Mouse (Mus musculus) CH12.LX (cell line): ENCODE measurements around the gene Gm20517.

Experiments
- CTCF ChIP-seq, 2 experiments: IDR thresholded peaks in 1 of 2; conservative IDR thresholded peaks in 1 of 2; 2 replicates each; pipeline ENCODE4 v1.5.1; 2011 to 2012; ENCODE audit warnings: low read depth in 2 of 2, low read length in 2 of 2, improper control_type of control experiment in 1 of 2, inconsistent platforms in 1 of 2, mild to moderate bottlenecking in 1 of 2, moderate library complexity in 1 of 2
- E2F4 ChIP-seq: IDR thresholded peaks from 2 replicates; pipeline ENCODE4 v1.6.1; 2011; ENCODE audit warnings: low read depth, low read length, improper control_type of control experiment; ENCODE audit not compliant: insufficient replicate concordance
- ELF1 ChIP-seq: IDR thresholded peaks from 2 replicates; pipeline ENCODE4 v1.6.1; 2014; ENCODE audit warnings: low read depth, mild to moderate bottlenecking, inconsistent platforms, low read length, improper control_type of control experiment
- EP300 ChIP-seq: IDR thresholded peaks from 2 replicates; pipeline ENCODE4 v1.6.1; 2011; ENCODE audit warnings: low read length, improper control_type of control experiment
- JUND ChIP-seq: conservative IDR thresholded peaks from 2 replicates; pipeline ENCODE4 v1.6.1; 2011; ENCODE audit warnings: low read depth, low read length, improper control_type of control experiment
- MAFK ChIP-seq: IDR thresholded peaks from 2 replicates; pipeline ENCODE4 v1.6.1; 2011; ENCODE audit warnings: low read length, improper control_type of control experiment; ENCODE audit not compliant: insufficient replicate concordance
- MAX ChIP-seq: IDR thresholded peaks from 2 replicates; pipeline ENCODE4 v1.6.1; 2011; ENCODE audit warnings: low read length, improper control_type of control experiment
- MXI1 ChIP-seq: IDR thresholded peaks from 2 replicates; pipeline ENCODE4 v1.6.1; 2011; ENCODE audit warnings: mild to moderate bottlenecking, low read depth, low read length, improper control_type of control experiment
- POLR2A ChIP-seq: IDR thresholded peaks from 2 replicates; pipeline ENCODE4 v1.6.1; 2011; ENCODE audit warnings: low read depth, mild to moderate bottlenecking, improper control_type of control experiment, low read length
- RAD21 ChIP-seq: IDR thresholded peaks from 2 replicates; pipeline ENCODE4 v1.6.1; 2011; ENCODE audit warnings: low read depth, mild to moderate bottlenecking, low read length, improper control_type of control experiment, moderate library complexity

DNA sequence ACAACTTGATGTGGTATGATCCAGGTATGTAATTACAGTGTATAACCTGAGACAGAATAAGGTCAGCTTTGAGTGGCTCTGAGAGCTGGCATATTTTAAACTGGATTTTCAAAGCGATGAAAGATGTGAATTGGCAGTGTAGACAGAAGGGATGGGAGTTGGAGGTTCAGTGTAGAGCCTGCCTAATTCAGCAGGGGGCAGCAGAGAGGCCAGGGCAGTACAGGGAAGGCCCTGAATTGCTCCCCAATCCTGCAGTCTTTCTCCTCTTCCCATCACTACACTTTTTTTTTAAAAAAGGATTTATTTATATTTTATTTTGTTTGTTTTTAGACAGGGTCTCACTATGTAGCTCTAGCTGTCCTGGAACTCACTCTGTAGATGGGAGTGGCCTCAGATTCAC is 2.6 kb downstream of the Gm20517 start:
- TF ChIP-seq MXI1 (no peak), POLR2A (no peak), EP300 (no peak), RAD21 (no peak; the same call in 1 of the 2 replicates), E2F4 (no peak), MAFK (no peak), MAX (no peak), JUND (no peak), ELF1 (no peak), CTCF (conservative IDR thresholded peaks at IDR 0.05 in 1 of 2, IDR thresholded peaks at IDR 0.05 in 1 of 2; ENCODE audit: low read depth in 2 of 2, low read length in 2 of 2) (peak; percentile 61 to 65; a peak in 3 of 4 replicates)
